11 mouse cellular contexts compared by ENCODE assay signal in genomic region chr13:89146056-89146547, GRCm38 (mm10).
DNase-seq lines count a peak whose midpoint lies in the region; ATAC-seq lines count a peak whose summit lies in the region.
"Had no signal": no experiment of that assay in that cellular context is flagged by ENCODE, and none has a peak within 500 bp of the region (broad histone marks: within the 10 kb centered on the region; RNA-seq: fewer than 3 reads in every experiment).

No protein-coding gene starts in this region.

- no peak overlapping the region for H3K9ac ChIP-seq in hindbrain, embryonic 11.5 days (ENCODE audit: low read depth, low read length)
- H3K9ac ChIP-seq in hindbrain, embryonic 13.5 days = no peak overlapping the region
- H3K9ac ChIP-seq in midbrain, embryonic 15.5 days = no peak overlapping the region
- H3K9ac ChIP-seq: limb, embryonic 12.5 days had no signal

- no peaks in the 10 kb centered on the region for H3K27me3 ChIP-seq in hindbrain, embryonic 11.5 days (ENCODE audit: control insufficient read depth, insufficient read depth, low read length)
- no peaks in the 10 kb centered on the region for H3K27me3 ChIP-seq in hindbrain, embryonic 10.5 days (ENCODE audit: insufficient read depth, poor library complexity, severe bottlenecking)
- H3K27me3 ChIP-seq in hindbrain, embryonic 13.5 days = no peaks in the 10 kb centered on the region
- H3K27me3 ChIP-seq in midbrain, embryonic 15.5 days (replicated peaks) = no peaks in the 10 kb centered on the region
- H3K27me3 ChIP-seq: limb, embryonic 12.5 days had no signal

- 61% methylated on average over 4 of the region's 4 CpGs for WGBS in hindbrain, embryonic 11.5 days
- WGBS in hindbrain, embryonic 10.5 days = 72% methylated on average over 4 of the region's 4 CpGs
- 56% methylated on average over 4 of the region's 4 CpGs for WGBS in hindbrain, embryonic 13.5 days
- 12% methylated on average over 4 of the region's 4 CpGs for WGBS in midbrain, embryonic 15.5 days

- peak; percentile 5 for DNase-seq in hindbrain, embryonic 11.5 days (ENCODE audit: low spot score)
- DNase-seq in hindbrain, embryonic 10.5 days (ENCODE audit: low spot score) = no peak
- DNase-seq in brain, adult 2 months (ENCODE audit: low read depth, low spot score) = peak; percentile 67
- no peak for DNase-seq in adrenal gland, adult 8-10 months
- no peak for DNase-seq in heart, adult 11 months
- DNase-seq: cerebellum, adult 2 months; kidney, adult 8-10 months had no signal

- no peaks in the 10 kb centered on the region for H3K4me1 ChIP-seq in hindbrain, embryonic 11.5 days (replicated peaks; ENCODE audit: control insufficient read depth, insufficient read depth, low read length)
- H3K4me1 ChIP-seq in hindbrain, embryonic 10.5 days (replicated peaks) = no peaks in the 10 kb centered on the region
- H3K4me1 ChIP-seq in hindbrain, embryonic 13.5 days (replicated peaks) = peaks cover 7% of the 10 kb centered on the region; the same call in 1 of the 2 replicates
- H3K4me1 ChIP-seq in midbrain, embryonic 15.5 days = peaks cover 6% of the 10 kb centered on the region; the same call in 1 of the 2 replicates

- no peaks in the 10 kb centered on the region for H3K36me3 ChIP-seq in hindbrain, embryonic 11.5 days (ENCODE audit: control insufficient read depth, insufficient read depth, low read length)
- no peaks in the 10 kb centered on the region for H3K36me3 ChIP-seq in hindbrain, embryonic 10.5 days
- no peaks in the 10 kb centered on the region for H3K36me3 ChIP-seq in hindbrain, embryonic 13.5 days
- H3K36me3 ChIP-seq in midbrain, embryonic 15.5 days (replicated peaks) = no peaks in the 10 kb centered on the region
- H3K36me3 ChIP-seq: limb, embryonic 12.5 days had no signal

- no peak overlapping the region for H3K4me2 ChIP-seq in hindbrain, embryonic 11.5 days (replicated peaks; ENCODE audit: low read depth, low read length)
- H3K4me2 ChIP-seq in hindbrain, embryonic 13.5 days = no peak overlapping the region
- no peak overlapping the region for H3K4me2 ChIP-seq in midbrain, embryonic 15.5 days
- H3K4me2 ChIP-seq: limb, embryonic 12.5 days had no signal

- H3K9me3 ChIP-seq in hindbrain, embryonic 11.5 days (ENCODE audit: control insufficient read depth, low read length) = no peaks in the 10 kb centered on the region
- H3K9me3 ChIP-seq in hindbrain, embryonic 10.5 days = no peaks in the 10 kb centered on the region
- no peaks in the 10 kb centered on the region for H3K9me3 ChIP-seq in hindbrain, embryonic 13.5 days
- H3K9me3 ChIP-seq in midbrain, embryonic 15.5 days = no peaks in the 10 kb centered on the region
- H3K9me3 ChIP-seq: limb, embryonic 12.5 days had no signal

- no peak overlapping the region for H3K4me3 ChIP-seq in hindbrain, embryonic 11.5 days (ENCODE audit: low read depth, low read length)
- H3K4me3 ChIP-seq in hindbrain, embryonic 10.5 days = no peak overlapping the region
- no peak overlapping the region for H3K4me3 ChIP-seq in hindbrain, embryonic 13.5 days
- H3K4me3 ChIP-seq in midbrain, embryonic 15.5 days = no peak overlapping the region
- H3K4me3 ChIP-seq: limb, embryonic 12.5 days had no signal

- ATAC-seq in hindbrain, embryonic 11.5 days (ENCODE audit: low FRiP score) = no peak
- 0 out of 2 replicates have a peak, but pooled peaks have one; percentile 43 for ATAC-seq in hindbrain, embryonic 13.5 days (ENCODE audit: low FRiP score)
- peak; percentile 75 for ATAC-seq in midbrain, embryonic 15.5 days (replicated peaks)
- no peak for ATAC-seq in inflammation-experienced regulatory T-cells, adult 6 months

- no peak overlapping the region for H3K27ac ChIP-seq in hindbrain, embryonic 11.5 days (ENCODE audit: low read depth, low read length)
- no peak overlapping the region for H3K27ac ChIP-seq in hindbrain, embryonic 10.5 days
- no peak overlapping the region for H3K27ac ChIP-seq in hindbrain, embryonic 13.5 days
- no peak overlapping the region; the same call in 1 of the 2 replicates for H3K27ac ChIP-seq in midbrain, embryonic 15.5 days
- H3K27ac ChIP-seq: limb, embryonic 12.5 days had no signal

Comparison
In these comparisons a context has a peak if more than half of its experiments do, and no peak if none do; other contexts are left out.
1. ATAC-seq: peak in hindbrain, embryonic 13.5 days (single experiment) and midbrain, embryonic 15.5 days (single experiment); none in hindbrain, embryonic 11.5 days (single experiment) and inflammation-experienced regulatory T-cells, adult 6 months (single experiment).
2. DNase-seq: peak in hindbrain, embryonic 11.5 days (single experiment) and brain, adult 2 months (single experiment); none in hindbrain, embryonic 10.5 days (single experiment), adrenal gland, adult 8-10 months (single experiment) and heart, adult 11 months (single experiment).